Mouse (Mus musculus) testis, adult 2 months (tissue): ENCODE data around the gene Gm17174.
"Not testable (repeated sequence)": the region's sequence is repeated elsewhere in the genome, so short reads cannot be mapped to it uniquely, and the experiment has no call there.

Experiments used
- CTCF ChIP-seq: fragments of 200-500 bp; IDR thresholded peaks from 2 replicates; pipeline ENCODE4 v1.5.1; 2012; ENCODE audit warnings: low read depth, mild to moderate bottlenecking, inconsistent platforms, low read length, moderate library complexity; ENCODE audit not compliant: control insufficient read depth, insufficient read depth, insufficient replicate concordance
- POLR2A ChIP-seq: fragments of 200-500 bp; IDR thresholded peaks from 2 replicates; pipeline ENCODE4 v1.6.1; 2012; ENCODE audit warnings: low read depth, mild to moderate bottlenecking, inconsistent platforms, low read length, moderate library complexity; ENCODE audit not compliant: control insufficient read depth

DNA sequence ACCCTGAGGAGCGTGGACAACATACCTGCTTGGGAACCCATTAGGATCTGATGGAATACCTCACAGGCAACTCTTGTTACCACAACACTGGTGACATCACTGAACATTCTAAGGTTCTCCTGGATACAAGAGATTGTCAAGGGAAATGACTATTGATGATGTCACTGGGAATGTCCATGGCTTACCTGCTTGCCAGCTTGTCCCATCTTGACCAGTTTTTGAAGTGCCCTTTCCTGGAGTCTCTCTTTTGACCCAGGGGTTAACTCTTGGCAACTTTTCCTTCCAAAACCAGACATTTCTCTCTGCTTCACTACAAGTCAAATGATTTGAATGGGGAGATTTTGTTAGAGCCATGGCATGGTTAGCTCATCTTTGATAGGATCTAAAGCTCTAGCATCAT, 43.6 kb upstream of the Gm17174 start, which contains the start of gene Gm4181:
- TF ChIP-seq CTCF, POLR2A: not testable (repeated sequence)
